Mouse (Mus musculus) left cerebral cortex, postnatal 4 days (tissue): ENCODE data around the gene Tead3. TPM values are rescaled to one million over a fixed set of nuclear protein-coding genes. Genes with fewer than 3 reads are reported as not detected.

Experiments used
- DNase-seq: peaks from one replicate; pipeline ENCODE4 v3.0.0-alpha.2; 2022
- intact Hi-C: fragments of 180-260 bp; cut with DNase I; formaldehyde crosslinking; loops from one replicate; pipeline ENCODE4 v1.15.1; 2025
- total RNA-seq, 2 experiments: library from RNA; stranded (reverse); gene quantifications; 2 replicates each; pipeline ENCODE4 v1.2.3; 2021

The Tead3 gene
- 1 to 10 TPM; 5.8 to 6.3 TPM for total RNA-seq

- intact Hi-C loops: no loop called here
- peak; percentile 79 for DNase-seq
These were observed at the start of gene Tead3 for GRCm38 (mm10) chr17:28350466-28351352. Tead3 (minus strand) TSS chr17:28350817.

GRCm38 (mm10) chr17:28394994-28395393, 44.4 kb upstream of the Tead3 start:
- DNase-seq: no peak

GRCm38 (mm10) chr17:28394051-28394765, 43.6 kb upstream of the Tead3 start:
- intact Hi-C loops: no loop called here

More at GRCm38 (mm10) chr17:28394994-28395393, 44.4 kb upstream of the Tead3 start:
- intact Hi-C loops: no loop called here

GRCm38 (mm10) chr17:28391568-28392432, 41.2 kb upstream of the Tead3 start:
- DNase-seq: no peak
- intact Hi-C loops: no loop called here

More at GRCm38 (mm10) chr17:28394051-28394765, 43.6 kb upstream of the Tead3 start:
- no peak for DNase-seq

- intact Hi-C loops: loop anchor here (5.0 kb wide), 1 partner anchor 139 kb away; no protein-coding TSS in a partner anchor
These were observed 37.9 kb upstream of the Tead3 start for GRCm38 (mm10) chr17:28388534-28388933.

GRCm38 (mm10) chr17:28386150-28386905, 35.7 kb upstream of the Tead3 start:
- intact Hi-C loops: loop anchor here (5.0 kb wide), 1 partner anchor 141 kb away; no protein-coding TSS in a partner anchor
- peak; percentile 86 for DNase-seq

More at GRCm38 (mm10) chr17:28388534-28388933, 37.9 kb upstream of the Tead3 start:
- no peak for DNase-seq

GRCm38 (mm10) chr17:28384298-28384697, 33.7 kb upstream of the Tead3 start:
- intact Hi-C loops: no loop called here
- DNase-seq: peak; percentile 37

- intact Hi-C loops: no loop called here
- DNase-seq: no peak
These were observed 29.6 kb upstream of the Tead3 start for GRCm38 (mm10) chr17:28380255-28380654.

GRCm38 (mm10) chr17:28375592-28376061, 25.0 kb upstream of the Tead3 start:
- intact Hi-C loops: no loop called here
- no peak for DNase-seq

GRCm38 (mm10) chr17:28374494-28374893, 23.9 kb upstream of the Tead3 start:
- no peak for DNase-seq
- intact Hi-C loops: no loop called here

GRCm38 (mm10) chr17:28373821-28374220, 23.2 kb upstream of the Tead3 start:
- intact Hi-C loops: no loop called here
- DNase-seq: peak; percentile 50

- no peak for DNase-seq
- intact Hi-C loops: no loop called here
These were observed 21.3 kb upstream of the Tead3 start for GRCm38 (mm10) chr17:28371941-28372340.

- intact Hi-C loops: no loop called here
- DNase-seq: no peak
These were observed 20.7 kb upstream of the Tead3 start for GRCm38 (mm10) chr17:28371286-28371685.

- intact Hi-C loops: no loop called here
- no peak for DNase-seq
These were observed 18.4 kb upstream of the Tead3 start for GRCm38 (mm10) chr17:28369056-28369455.

- peak; percentile 80 for DNase-seq
- intact Hi-C loops: no loop called here
These were observed 17.8 kb upstream of the Tead3 start for GRCm38 (mm10) chr17:28368449-28368848.

GRCm38 (mm10) chr17:28365122-28365521, 14.5 kb upstream of the Tead3 start, which contains the start of gene Tulp1:
Tulp1 (minus strand) TSS chr17:28365222.
- intact Hi-C loops: no loop called here
- DNase-seq: no peak

GRCm38 (mm10) chr17:28363507-28363906, 12.9 kb upstream of the Tead3 start:
- intact Hi-C loops: no loop called here
- no peak for DNase-seq

GRCm38 (mm10) chr17:28362653-28363292, 12.2 kb upstream of the Tead3 start:
- no peak for DNase-seq
- intact Hi-C loops: no loop called here
